Mouse (Mus musculus): Measurements from ENCODE around the gene Ror2.

Gene Ror2

DNA sequence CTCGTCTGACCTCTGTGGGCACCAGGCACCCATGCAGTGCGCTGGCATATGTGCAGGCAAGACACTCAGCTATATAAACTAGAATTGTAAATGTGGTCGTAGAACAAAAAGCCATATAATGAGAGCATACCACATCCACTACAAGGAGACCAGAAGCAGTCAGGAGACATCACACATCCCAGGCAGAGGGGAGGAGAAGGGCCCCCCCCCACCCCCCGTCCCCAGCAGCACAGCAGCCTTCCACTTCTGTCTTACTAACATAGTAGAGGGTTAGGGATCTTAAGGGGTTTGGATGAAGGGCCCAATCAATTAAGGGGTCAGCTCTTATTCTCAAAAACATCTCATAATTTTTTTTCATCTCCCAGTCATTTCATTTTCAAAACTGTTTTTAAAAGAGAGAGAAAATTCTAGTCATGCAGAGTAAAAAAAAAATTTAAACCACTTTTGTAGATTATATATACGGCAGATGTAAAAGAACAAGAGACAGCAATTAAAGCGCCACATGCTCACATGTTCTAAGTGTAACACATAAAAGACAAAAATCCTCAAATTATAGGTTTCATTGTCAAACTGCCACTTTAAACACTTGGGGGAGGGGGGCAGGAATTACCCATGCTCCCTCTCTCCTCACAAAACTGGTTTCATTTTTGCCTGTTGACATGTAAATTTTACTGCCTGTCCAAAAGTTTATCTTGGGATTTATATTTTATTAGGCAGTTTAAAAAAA, 89.8 kb downstream of the Ror2 start:
- no peak for DNase-seq (ENCODE audit: low spot score)

DNA sequence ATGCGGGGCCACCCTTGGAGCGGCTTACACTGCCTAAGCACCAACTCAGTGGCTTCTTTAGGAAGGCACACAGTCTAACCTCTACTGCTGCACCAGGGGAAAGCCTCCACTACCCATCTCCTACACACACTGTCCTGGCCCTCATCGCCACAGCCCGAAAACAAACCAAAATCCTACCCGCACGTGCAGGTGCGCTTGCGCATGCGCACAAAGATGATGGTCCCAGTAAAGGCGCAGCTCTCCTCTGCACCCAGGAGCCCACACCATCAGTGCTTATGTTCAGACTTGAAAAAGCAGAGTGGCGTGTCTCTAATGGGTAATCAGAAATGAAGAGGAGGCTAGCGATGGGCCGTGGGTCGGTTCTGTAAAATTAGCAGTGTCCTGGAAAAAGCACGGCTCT, 91.6 kb downstream of the Ror2 start:
- no peak for DNase-seq (ENCODE audit: low spot score)

DNA sequence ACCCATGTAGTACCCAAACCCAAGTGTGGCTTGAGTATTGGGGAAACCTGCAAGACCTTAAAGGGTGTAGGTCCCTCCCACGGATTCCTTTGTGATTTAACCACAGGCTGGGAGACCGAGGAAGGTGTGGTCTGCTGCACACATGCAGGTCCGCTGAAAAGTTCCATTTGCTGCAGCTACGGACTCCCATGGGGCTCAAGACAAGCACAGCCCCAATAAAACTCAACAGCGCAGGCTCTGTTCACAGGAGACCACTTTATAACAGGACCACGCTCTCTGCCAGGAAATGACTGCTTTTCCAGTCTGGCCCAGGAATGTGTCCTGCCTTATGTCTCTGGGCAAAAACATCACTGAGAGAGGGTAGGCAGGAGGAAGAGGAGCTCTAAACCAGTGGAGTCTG, 92.2 kb downstream of the Ror2 start:
- no peak for DNase-seq (ENCODE audit: low spot score)

DNA sequence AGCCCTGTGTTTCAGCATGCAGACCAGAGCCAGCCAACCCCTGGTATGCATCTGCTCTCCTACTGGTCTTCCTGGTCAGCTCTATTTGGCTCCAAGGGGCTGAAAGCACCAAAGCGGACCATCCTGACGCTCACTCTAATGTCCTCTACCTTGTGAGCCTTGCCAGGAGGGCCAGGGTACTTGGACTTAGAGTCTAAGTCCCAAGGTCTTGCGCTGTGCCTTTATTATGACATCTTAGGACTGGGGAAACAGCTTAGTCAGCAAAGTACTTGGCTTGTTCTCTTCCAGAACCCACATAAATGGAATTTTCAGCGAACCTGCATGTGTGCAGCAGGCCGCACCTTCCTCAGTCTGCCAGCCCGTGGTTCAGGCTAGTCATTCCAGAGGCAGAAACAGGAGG, 93.6 kb downstream of the Ror2 start:
- DNase-seq (ENCODE audit: low spot score), result no peak

DNA sequence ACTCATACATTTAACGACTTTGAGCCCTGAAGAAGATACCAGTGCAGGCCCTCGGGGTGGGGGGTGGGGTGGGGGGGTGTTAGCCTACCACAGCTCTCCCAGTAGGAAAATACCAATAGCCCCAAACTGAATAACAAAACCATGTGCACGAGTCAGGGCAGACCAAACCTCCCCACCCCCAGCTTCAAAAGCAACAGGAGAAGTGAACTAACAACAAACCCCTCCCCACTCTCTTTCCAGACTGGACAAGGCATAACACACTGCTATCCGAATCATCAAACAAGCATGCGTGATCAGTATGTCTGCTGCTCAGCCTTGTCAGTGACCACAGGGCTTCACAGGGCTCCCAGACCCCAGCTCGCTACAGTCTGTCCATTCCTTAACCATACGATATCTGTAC, 94.3 kb downstream of the Ror2 start:
- DNase-seq (ENCODE audit: low spot score), result peak; percentile 49

DNA sequence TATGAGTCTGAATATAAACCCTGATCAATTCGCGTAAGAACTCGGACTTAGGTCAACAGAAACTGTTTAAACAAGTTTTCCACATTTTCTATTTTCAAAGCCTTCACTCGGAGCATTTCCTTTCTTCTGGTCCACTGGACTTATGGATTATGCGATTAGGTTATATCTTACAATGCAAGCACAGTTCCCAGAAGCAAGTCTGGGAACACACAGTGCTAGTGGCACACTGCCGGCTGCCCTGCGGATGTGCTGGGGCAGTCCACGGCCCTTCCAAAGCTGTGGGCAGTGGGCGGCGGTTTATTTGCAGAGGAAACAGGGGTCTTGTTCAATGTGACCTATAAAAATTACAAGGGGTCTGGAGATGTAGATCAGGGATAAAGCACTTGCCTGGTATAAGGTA, 97.0 kb downstream of the Ror2 start:
- DNase-seq (ENCODE audit: low spot score), result no peak

DNA sequence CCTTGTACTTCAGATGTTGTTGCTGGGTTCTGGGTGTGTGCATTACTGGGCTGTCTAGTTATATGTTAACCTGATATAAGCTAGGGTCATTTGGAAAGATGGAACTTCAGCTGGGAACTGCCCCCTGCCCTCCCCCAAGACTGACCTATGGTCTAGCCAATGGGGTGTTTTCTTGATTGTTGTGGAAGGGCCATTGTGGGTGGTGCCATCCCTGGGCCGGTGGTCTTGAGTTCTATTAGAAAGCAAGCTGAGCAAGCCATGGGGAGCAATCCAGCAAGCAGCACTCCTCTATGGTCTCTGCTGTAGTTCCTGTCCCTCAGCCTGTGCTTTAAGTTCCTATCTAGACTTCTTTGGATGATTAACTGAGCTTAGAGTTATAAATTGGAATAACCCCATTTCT, 101.1 kb downstream of the Ror2 start:
- DNase-seq (ENCODE audit: low spot score), result no peak

DNA sequence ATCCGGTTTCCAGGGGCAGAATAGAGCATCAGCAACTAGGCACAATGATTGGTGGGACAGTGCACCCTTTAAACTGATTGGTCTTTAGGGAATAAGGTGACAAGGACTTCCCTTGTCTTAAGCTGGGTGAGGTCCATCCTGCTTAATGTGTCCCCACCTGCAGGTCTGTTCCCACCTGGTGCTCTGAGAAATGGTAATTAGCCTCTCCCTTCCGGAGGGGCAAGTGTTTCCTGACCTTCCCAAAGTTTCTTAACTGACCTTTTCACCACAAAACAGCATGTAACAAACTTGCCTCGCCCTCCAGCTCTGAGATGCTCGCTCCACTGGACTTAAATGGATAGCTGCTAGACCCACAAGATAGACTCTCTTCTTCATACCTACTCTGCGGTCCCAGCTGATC, 101.8 kb downstream of the Ror2 start:
- DNase-seq (ENCODE audit: low spot score), result no peak

DNA sequence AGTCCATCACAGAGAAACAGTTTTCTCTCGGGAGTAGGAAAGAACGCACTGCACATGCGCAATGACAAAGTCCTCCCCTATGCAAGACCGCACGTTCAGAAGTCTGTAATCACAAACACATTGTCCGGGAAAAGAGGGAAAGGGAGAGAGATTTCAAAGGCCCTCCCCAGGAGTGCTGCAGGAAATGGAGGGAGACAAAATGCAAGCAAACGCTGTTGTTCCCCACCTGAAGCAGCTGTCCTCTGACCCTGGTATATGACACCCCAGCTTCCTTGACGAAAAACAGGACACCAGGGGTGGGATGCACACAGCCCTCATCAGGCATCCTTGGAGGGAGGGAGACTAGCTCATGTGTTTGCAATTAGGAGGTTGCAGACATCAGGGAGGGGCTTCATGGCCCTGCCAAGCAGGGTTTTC, 102.8 kb downstream of the Ror2 start:
- DNase-seq (ENCODE audit: low spot score), result peak; percentile 82

DNA sequence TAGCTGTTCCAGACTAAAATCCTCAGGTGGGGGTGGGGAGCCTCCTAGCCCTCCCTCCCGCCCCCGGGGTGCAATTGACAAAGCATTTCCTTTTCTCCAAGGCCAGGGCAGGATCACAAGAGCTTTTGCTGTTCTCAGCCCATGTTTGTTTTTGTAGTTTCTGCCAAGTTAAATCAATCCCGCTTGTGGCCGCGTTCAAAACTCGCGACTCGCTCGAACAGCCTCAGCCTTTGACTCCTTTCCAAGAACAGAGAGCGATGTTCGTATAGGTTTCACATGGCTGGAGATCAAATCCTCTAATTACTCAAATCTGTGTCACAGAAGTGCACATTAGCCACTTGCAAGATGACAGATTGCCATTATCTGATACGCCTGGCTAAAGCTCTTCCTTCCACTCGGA, 107.3 kb downstream of the Ror2 start:
- DNase-seq (ENCODE audit: low spot score), result peak; percentile 72

DNA sequence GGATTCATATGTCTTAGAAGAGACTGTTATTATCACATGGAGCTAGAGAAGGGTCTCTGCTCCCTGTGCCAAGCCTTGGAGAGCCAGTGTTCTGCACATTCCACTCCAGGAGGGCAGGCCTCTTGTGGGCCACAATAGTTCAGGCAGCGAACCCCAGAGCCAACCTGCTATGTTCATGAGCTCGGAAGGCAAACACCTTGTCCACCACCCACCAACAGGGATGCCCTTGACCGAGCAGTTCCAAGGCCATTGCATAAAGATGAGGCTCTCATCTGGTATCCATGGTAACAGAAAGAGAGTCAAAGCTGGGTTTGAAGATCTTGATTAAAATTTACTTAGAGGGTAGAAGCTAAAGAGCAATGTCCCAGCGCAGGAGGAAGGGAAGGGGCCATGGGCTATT, 107.8 kb downstream of the Ror2 start:
- DNase-seq (ENCODE audit: low spot score), result no peak

DNA sequence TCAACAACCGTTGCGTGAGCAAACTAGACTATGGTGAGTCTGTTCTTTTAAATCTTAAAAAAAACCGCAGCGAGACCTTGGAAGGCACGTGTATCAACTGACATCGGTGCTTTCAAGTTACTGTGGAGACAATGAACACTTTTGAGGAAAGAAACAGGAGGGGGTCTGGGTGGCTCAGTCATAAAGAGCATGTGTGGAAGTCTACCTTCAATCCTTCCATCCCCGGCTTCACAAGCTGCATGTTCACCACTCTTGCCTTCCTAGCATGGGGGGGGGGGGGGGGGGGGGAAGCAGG, 108.6 kb downstream of the Ror2 start:
- no peak for DNase-seq (ENCODE audit: low spot score)

DNA sequence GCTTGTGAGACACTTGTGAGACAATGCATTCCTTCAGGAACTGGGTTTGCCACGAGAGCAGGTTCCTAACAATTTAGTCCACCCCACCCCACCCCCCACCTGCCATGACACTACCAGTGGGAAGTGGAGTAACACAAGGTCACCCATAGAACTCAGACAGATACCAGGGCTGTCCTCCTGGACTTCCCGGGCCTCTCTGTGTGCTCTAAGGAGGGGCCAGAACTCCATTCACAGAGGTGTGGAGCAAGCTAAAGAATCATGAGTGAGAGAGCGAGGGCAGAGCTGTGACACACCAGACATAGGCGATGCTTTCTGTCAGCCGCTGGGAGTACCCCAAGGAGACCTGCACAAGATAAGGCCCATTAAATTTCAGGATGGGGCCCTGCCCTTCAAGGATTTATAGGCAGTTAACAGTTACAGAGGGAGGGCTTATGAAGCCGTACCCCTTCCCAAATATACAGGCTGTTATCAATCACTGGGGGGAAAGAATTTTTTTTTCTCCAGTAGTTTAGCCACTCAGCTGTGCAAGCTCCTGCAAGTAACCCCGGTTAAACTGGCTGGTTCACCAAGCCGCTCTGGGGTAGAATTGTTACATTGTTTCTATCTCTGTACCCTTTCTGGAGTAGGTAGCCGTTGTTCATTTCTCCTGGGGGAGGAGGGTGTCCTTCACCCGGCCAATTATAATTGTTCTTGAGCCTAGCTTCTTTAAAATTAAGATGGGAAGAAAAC, 109.1 kb downstream of the Ror2 start:
- no peak for DNase-seq (ENCODE audit: low spot score)

DNA sequence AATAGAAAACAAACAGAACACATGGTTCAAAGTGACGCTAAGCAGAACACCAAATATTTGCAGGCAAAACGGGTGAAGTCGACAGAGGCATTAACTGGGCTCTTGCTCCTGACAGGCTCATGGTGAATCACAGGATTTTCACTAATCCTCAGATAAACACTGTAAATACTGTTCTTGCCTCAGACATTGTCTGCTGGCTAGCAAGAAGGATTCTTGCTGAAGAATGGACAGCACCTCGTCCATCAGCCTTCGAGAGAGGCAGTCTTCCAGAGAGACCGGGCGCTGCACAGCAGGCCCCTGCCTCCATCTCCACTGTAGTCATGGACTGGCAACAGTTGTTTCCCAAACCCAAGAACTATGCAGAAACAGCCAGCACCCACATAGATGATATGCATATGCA, 110.9 kb downstream of the Ror2 start:
- no peak for DNase-seq (ENCODE audit: low spot score)

DNA sequence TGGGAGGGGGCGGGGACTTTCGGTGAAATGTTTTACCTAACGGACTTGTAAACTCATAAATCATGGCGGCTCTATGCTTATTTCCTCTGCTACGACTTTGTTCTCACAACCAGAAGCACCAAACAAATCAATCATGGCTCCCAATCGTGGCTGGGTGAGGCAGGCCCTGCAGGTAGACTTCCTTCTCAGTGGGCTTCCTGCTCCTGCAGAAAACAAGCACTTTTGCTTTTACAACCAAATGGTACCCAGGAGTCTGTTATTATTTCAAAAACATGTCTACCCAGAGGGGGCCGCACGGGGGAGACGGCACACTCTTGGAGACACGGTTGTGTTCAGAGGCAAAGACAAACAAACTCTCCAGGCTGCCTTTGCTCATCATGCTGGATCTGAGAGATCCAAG, 122.3 kb downstream of the Ror2 start:
- no peak for DNase-seq (ENCODE audit: low spot score)

DNA sequence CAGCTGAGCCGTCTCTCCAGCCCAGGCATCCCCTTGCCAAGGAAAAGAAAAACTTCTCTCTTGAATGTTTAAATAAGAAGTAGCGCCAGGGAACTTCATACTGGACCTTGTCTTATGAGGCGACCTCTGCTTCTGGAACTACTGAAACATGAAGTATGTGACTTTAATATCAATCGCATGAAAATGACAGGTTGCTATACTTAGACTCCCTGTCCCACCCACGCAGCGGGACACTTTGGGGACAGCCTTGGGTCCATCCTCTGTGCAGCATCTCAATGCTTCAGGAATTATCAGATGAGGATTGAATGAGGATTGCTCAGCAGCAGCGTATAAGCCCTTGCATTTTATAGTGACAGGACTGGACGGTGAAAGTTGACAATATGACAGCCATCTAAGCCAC, 122.9 kb downstream of the Ror2 start:
- DNase-seq (ENCODE audit: low spot score), result no peak

DNA sequence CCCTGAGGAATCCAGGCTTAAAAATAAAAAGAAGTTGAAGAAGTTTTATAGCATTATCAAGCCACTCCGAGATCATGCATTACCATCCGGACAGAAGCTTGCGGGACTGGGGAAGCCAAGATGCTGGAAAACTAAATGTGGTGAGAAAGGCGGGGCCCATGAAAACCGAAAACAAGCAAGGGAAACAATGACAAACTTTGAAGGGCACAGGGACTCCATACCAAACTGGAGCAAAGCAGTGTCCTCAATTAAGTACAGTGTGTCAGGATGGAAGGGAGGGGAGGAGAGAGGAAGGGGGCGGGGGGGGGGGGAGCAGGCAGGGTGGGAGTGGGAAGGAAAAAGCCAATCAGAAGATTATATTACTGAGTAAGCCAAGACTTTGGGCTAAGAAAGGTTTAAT, 126.4 kb downstream of the Ror2 start:
- DNase-seq (ENCODE audit: low spot score), result no peak

DNA sequence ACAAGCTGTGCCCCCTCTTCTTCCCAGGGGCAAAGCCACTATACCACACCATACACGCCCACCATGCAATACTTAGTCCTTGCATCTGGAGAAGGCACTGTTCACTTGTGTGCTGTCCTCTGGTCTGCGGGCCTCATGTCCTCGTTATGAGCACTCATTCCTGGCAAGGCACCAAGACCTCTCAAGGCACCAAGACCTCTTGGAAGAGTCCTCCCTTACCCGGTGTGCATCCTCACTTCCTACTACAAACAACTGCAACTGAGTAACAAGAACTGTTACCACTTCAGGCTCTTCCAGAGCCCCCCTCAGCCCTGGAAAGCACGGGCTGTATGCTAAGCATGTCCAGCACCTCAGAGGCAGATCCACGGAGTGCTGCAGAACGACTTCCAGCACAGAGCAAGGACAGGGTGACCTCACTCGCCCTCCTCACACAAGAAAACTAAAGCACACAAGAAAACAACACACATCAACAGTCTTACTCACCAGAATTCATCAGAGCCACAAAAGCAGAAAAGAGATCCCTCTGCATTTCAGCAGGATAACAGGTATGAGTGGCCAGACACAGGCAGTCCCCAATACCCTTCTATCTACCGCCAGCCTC, 127.4 kb downstream of the Ror2 start:
- DNase-seq (ENCODE audit: low spot score), result no peak

DNA sequence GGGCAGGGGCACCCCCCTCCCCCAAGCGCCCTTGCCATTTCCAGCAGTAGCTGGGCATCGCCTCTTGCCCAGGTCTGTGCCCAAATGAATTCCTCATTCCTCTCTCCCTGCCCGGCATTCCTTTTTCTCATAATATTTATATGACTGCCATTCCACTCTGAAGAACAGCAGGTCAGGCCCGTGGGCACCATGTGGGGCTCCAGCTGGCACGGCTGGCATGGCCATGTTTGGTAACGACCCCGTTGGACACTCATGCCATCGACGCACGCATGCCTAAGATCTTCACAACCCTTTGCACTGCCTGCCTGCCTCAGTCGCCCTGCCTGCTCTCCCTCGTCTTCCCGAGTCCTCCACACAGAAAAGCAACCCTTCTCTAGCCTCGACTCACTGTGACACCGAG, 129.0 kb downstream of the Ror2 start:
- no peak for DNase-seq (ENCODE audit: low spot score)

DNA sequence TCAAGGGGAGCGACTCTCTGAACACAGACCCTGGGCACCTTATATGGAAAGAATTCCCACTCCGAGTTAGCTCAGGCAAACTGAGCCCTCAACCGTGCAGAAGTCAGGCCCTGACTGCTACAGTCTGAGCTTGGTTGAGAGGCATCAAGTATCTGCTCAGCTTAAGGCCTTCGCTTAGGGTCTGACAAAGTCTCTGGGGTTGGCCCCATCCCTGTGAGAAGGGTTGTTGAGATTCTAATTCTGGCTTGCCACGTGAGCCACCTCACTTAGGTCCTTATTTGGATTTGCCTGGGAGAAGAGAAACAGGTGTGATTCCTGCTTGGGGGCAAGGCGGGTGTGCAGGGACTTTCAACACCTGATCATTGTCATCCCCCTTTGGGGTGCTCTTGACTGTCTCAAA, 129.6 kb downstream of the Ror2 start:
- DNase-seq (ENCODE audit: low spot score), result no peak

DNA sequence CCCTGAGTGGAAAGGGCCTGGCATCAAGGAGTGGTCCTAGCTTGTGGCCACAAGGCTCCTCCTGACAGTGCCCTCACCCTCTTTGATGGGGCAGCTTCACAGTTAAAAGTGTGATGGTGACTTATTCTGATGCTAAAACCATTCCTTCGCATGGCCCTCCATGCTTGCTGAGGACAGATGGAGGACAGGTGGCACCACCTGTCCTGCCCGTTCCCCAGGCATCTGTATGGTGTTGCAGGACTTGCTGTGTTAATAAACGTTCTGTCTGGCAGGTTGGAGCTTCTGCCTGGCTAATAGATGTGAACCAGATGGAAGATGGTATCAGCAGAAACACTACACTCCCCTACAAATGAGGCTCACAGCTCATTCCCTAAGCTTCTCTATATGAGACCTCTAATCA, 140.4 kb downstream of the Ror2 start:
- DNase-seq (ENCODE audit: low spot score), result no peak

DNA sequence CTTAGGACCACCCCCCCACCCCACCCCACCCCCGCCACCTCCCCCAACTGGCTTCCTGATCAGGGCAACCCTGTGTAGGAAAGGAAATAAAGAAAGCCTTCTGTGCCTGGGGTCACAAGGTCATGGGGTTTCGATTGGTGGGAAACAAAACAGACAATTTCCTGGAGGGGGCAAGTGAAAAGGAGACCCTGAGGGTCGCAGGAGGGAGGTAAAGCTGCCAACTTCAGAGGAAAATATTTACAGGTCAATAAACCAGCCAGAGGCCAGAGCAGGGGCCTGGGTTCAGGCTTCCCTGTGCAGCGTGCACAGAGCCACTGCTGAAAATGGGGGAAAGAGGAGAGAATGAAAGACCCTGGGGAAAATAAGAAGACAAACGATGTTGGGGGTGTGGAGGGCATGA, 142.8 kb downstream of the Ror2 start:
- peak; percentile 82 for DNase-seq (ENCODE audit: low spot score)

DNA sequence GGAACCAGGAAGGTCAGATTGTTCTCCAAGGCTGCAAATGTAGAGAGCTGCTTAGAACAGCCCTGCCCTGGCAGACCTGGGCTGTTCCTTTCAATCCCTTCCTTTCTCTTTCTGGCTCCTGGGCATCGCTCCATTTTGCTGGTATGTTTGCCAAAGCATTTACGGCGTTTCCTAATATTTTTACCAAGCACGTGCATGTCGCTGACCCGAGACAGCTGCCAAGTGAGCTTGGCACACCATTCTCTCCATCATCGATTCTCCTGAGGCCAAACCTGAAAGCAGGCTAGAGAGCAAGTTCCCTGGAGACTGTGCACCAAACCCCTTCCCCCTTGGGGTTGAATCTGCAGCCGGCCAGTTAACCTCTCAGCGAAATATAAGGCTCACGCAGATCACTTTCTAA, 143.7 kb downstream of the Ror2 start:
- no peak for DNase-seq (ENCODE audit: low spot score)

DNA sequence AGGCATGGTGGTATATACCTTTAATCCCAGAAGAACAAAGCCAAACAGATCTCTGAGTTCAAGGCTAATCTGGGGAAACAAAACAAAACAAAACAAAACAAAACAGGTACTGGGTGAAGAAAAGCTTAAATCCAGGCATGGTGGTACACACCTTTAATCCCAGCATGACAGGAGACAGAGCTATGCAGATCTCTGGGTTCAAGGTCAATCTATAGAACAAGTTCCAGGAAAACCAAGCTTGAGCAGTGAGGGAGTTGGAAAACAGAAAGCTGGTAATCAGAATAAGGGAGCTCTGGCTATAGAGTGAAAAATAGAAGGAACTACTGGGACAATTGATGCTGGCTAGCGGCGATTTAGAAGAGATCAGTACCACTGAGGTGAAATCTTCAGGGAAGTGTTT, 145.6 kb downstream of the Ror2 start:
- DNase-seq (ENCODE audit: low spot score), result no peak

All from embryo, embryonic 10 days (tissue).